Mouse (Mus musculus) layer of hippocampus, adult 9-11 months (tissue): ENCODE data around the gene Nos1ap.

ENCODE experiments used
- DNase-seq: peaks from one replicate; pipeline ENCODE4 v3.0.0; 2022

Nos1ap gene

DNA sequence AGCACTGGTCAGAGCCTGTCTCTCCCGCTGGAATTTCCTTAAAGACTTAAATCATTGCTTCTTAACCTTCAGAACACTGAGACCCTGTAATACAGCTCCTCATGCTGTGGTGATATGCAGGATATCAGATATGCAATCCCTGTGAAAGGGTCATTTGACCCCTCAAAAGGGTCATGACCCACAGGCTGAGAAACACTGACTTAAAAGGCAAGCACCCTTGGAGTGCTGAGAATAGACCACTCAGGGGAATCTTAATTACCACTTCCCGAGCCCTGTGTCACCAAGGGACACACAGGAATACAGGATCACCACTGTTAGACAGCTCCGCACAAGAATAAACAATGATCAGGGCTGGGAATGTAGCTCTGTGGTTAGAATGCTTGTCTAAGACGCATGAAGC lies 91.0 kb downstream of the Nos1ap start:
- no peak for DNase-seq

DNA sequence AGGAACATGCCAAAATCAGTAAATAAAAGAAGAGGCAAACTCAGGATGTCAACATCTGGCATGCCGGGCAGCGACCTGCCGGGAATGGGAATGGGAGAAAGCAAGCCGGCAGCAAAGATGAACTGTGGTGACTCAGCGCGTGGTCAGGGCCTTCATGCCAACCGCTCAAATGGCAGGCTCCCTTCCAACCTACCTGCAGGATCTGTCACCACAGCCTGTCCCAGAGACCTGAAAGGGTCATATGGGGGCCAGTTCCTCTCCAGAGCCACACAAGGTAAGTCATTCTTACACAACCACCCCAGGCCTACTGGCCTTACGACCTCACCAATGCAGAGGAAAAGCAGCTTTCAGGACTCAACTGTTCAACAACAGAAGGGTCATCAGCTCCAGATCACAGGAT lies 93.4 kb downstream of the Nos1ap start:
- DNase-seq = no peak

DNA sequence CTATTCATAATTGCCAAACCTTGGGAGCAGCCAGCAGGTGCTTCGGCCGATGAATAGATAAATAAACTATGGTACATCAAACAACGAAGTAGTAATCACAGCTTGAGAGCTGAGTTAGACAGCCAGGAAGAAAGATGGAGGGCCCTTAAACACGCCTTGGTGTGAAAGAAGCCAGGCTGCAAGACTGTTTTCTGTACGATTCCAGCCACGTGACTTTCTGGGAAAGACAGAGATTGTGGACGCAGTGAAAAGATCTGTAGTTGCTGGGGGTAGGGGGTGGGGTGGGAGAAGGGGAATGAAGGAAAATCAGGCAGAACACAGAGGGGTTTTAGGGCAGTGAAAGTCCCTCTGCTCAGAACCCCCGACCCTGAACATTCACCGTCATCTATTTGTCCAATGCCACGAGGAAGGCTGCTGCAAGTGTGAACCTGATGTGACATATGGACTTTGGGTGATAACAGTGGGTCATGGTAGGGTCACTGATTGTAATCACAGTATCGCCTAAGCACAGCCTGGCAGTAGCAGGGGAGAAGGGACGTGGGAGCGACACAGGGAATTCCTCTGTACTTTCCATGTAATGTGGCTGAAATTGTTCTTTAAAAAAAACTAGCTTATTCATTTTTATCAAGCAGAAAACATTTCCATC lies 94.0 kb downstream of the Nos1ap start:
- no peak for DNase-seq

DNA sequence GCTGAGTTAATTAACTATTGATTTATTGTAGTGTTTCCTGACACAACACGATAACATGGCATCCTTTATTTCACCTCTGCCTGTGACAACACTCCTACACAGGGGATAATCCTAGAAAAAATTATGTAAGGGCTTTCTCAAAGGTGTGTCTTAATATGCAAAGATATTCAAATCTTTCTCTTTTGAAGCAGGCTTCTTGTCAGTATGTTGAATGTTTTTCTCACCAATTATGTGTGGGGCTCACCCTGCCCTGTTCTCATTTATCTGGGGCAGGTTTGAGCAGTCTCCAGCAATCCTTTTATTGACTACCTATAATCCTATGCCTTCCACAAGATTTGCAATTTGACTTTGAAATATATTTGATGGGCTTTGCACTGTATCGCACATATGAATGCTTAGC lies 97.1 kb downstream of the Nos1ap start:
- no peak for DNase-seq

DNA sequence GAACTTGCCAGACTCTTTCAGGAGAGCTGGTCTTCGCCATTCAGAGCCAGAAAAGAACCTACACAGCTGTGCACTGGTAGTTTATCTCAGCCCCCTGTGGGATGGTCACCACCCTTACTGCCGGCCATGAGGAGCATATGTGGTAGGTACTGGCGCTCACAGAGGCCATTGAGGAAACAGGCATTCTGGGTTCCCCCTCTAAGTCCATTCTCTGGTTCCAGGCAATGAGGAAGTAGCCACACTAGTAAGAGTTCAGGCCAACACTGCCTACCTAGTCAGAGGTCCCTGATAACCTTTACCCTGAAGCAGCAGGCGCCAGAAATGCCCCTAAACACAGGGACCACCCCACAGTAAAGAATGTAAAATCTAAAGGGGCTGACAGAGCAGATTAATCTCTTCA lies 97.6 kb downstream of the Nos1ap start:
- no peak for DNase-seq

DNA sequence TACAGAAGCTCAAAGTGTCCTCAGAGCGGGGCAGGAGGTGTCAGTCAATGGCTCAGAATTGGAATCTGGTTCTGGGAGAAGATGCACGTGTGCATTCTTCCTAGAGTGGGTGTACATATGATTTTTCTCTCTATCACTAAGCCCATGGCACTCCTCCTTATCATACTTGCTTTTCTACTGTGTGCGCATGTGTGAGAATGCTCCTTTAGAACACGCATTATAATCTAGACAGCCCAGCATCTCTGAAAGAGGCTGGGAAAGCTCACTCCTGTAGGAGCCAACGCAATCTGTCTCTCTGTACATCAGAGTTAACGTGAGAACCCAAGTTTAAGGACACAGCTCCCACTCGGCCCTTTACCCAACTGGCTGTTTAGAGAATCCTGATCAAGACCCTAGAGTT lies 99.7 kb downstream of the Nos1ap start:
- DNase-seq = no peak

DNA sequence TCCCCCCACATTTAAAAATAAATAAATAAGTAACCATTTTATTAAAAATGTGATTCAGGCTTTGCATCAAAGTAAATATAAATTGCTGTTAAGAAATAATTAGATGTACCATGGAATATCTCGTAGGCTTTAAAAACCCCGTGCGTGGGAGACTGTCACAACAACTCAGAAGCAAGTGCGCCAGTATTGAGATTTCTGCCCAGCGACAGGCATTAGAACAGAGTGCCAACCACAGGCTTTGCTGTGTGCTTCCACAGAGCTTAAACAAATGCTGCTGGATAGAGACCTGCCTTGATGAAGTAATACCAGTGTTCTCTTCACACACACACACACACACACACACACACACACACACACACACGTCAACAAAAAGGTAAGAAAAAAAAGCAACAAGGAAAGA lies 100.2 kb downstream of the Nos1ap start:
- peak; percentile 74 for DNase-seq

DNA sequence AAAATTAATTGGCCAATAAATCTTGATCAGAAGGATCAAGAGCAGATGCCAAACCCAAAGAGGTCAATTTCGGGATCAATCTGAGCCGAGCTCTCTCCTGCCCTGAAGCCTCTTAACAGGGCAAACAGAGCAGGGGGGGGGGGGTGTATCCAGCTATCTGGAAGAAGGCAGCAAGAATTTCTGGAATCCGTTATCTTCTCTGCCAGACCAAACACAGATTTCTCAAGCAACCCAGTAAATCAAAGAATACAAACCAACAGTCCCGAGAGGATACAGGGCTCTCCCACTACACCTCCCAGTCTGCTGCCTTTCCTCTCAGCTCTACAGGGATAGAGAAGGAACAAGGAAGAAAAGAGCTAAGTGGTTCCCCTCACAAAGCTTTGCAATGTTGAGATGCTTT lies 104.5 kb downstream of the Nos1ap start:
- no peak for DNase-seq

DNA sequence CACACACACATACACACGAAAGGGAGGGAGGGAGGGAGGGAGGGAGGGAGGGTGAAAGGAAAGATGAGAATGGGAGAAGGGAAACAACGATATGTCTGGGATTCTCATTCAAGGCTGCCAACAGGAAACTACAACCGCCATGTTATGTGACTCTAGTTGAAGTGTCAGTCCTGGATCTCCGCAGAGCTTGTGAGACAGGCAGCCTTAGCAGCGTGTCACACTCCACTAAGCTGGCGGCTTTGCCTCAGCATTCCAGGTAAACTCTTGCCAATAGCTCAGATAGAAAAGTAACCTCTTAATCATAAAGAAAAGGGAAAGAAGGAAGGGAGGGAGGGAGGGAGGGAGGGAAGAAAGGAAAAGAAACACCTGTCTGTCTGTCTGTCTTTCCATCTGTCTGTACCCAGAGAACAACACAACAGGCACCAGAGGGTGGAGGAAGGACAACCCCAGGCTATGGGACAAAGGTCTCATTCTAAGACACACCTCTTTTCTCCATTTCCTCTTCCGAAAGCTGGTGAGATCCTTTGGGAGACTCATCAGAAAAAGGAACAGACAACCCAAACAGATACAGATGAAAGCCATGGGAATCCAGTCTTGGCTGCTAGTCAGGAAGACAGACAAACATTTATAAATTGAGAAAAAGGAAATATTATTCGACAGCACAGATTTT lies 107.3 kb downstream of the Nos1ap start:
- no peak for DNase-seq

DNA sequence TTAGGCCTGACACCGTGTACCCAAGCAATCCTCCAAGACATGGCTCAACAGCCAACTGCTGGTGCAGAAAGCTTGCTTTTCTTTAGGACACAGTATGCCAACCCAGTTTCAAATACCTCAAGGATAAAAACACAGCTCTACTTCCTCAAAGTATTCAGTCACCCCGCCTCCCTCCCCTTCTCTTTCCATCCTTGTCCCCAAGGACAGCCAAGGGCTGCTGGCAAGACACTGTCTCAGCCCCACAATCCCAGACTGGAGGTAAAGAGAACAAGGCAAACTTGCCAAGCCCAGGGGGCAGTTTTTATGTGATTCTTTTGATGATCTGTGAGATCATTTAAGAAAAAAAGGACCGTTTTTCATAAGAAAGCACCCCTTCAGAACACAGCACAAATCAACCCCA lies 108.6 kb downstream of the Nos1ap start:
- no peak for DNase-seq

DNA sequence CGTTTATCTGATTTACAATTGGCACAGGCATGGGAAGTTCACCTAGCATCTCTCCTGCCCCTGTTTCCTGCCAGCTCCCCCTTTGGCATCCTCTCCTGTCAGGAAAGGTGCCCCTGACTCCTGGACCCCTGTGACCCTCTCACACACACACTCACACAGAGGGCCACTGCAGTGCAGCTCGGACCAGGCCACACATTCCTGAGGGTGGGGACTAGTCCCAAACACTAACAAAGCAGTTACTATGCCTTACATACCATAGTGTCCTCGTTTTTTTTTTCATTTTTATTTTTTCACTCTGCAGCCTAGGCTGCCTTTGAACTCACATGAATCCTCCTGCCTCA lies 110.2 kb downstream of the Nos1ap start:
- DNase-seq = no peak

DNA sequence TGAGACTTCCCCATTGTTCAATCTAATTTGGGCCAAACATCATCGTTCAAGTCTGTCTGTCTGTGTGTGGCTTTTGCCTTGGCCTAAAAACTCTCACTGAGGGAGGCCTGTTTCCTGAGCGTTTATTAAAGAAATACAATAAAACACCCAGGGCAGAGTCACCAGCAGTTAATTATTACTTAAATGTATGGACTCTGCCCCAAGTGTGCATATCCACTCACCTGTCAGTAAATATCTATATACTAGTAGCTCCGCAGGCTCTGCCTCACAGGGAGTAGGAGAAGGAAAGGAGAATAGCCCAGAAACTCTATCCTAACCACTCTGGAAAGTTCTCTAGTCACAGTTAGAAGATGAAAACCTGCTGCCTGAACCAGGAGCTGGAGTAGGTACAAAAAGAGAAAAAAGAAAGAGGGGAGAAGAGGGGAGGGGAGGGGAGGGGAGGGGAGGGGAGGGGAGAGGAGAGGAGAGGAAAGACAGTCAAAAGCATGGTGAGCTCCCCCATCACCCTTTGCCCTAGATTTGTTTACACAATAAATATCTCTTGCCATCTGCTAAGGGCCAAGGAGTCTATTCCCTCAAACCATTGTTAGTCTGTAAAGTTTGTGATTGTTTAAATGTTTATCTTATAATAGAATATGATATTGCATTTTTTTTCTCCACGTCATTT lies 110.7 kb downstream of the Nos1ap start:
- no peak for DNase-seq

DNA sequence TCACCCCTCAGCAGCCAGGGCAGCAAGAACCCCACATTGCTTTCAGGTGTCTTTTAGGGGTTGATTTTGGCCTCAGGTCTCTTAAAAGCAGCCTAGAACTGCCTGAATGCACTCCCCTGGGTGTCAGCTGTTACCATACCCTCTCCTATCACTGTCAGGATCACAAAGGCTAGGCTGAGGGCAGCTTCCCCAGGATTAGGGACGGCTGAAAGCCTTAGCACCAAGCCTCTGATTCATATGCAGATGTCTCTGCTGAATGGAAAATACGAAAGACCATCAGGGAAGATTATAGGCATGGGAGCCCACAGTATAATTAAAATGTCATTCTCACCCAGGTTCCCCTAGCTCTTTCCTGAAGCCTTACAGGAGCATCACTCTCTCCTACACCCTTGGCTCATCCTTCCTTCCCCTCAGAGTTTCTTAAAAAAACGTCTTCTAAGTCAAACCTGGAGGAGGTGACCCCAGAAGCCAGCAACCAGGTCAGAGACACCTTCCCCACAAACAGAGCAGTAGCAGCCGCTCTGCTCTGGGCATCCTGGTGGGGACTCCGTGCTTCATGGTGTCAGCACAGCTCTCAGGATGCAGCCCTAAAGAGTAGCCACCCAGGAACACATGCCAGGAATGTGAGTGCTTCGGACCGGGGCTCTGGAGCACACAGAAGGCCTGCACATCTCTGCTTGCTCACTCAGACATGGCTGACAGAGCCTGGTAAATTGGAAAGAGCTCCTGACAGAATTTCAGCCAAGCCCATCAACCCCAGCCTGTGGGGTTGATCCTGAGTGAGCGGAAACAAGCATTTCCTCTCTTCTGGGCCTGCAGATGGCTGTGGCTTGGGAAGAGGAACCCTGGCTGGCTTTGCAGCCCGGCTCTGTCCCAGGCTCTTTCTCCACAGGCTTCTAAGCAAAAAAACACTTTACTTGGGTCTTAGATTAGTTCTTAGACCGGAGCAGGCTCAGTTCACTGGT lies 111.7 kb downstream of the Nos1ap start:
- peak; percentile 50 for DNase-seq

DNA sequence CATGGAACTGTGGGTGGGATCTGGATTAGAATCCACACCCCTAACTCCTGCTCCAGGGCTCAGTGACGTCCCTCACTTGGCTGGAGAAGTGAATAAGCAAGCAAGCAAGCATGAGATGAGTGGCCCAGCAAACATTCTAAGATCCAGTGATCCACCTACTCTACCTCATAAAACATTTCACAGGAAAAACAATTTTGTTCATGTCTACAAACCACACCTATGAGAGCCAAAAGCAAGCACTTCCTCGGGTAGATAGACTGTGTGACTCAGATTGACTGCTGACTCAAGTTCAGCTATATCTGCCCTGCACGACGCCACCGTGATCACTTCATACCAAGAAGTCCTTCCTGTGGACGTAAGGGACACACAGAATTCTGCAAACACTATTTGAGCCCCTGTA lies 116.2 kb downstream of the Nos1ap start:
- no peak for DNase-seq

DNA sequence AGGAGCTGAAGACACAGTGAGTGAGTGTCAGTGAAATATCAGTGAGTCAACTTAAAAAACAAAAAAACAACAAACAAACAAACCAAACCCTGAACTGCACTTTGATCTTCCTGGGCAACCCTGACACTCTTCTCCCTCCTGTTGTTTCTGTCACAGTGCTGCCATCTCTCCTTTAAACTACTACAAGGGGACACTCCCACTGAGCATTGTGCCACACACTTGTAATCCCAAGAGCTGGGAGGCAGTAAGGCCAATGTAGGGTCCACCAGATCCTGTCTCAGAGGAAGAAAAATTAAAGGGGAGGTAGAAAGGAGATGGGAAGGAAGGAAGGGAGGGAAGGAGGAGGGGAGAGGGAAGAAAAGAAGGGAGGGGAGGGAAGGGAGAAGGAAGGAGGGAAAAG lies 116.8 kb downstream of the Nos1ap start:
- no peak for DNase-seq

DNA sequence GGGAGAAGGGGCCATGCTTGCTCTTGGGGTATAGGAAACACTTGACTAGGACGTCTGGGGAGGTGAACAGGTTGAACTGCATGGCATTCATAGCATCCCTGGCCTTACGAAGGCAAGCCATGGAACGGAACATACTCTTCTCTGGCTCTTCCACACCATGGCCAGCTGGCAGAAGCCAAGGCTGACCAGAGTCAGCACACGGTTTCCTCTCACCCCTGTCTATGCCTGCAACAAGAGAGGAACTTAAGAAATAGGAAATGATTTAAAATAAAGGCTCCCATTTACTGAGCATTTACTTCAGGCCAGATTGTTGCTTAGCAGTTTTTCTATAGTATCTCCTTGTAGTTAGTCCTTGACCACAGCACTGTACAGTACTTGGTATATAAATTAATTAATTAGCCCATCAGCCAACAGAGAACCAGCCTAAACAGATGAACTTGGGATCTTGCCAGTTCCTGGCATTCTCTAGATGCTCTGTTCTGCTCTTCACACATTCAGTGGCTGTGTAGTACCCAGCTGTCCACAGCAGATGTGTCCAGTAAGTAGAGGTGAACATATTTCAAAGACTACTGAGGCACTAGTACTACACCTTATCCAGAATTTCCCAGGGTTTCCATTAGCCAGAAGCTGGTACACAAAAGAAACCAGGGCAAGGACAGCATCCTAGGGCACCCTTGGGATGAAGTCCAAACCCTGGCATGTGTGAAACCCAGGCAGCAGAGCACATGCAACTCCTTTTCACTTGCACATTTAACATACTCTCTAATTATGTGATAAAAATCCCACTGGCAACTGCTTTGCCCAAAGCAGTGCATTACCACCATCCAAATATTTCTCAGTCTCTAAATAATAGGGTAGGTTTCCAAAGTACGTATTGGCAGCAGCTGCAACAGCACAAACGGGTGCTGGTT lies 123.3 kb downstream of the Nos1ap start:
- DNase-seq = peak; percentile 45

DNA sequence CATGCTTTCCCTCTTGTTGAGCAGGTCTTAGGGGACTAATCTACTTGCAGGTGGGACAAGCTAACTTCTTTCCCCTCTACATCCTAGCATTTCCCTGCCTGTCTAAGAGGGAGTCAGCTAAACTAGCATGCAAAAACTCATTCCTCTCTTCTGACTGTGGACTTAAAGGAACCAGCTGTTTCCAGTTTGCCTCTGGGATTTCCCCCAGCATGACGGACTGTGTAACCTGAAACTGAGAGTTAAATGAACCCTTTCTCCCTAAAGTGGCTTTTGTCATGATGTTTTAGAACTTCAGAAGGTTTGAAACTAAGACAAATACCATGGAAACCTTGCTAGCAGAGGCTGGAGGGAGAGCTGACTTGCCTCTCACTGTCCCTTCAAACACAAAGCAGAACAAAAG lies 127.5 kb downstream of the Nos1ap start:
- DNase-seq = no peak

DNA sequence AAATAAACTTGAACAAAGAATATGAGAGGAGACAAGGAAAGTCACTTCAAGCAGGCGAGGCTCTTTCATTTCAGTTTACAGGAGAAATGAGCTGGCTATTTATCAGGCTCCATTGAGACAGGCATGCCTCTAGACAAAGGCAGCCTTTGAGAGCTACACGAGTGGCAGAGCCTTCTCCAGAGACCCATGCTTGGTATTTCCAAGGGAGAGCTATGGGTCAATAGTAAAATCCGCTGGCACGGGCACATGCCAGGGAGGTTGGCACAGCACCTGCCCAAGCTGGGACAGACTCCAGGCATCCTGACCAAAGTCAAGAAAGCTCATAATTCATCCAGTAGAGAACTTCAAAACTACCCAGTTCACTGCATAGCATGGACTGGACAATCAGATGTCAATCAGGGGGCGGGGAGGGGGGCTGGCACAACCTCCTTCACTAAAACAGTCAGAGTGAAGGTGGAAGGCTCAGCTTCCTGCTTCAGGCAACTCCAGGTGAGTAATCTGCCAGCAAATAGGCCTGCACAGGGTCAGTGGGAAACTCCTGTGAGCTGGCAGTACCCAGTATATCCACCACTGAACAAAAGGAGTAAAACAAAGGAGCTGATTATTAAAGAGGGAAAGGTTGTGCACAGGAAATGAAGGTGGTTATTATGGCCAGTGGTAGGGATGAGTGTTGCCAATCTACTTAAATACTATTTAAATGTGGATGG lies 129.6 kb downstream of the Nos1ap start:
- DNase-seq = peak; percentile 36

DNA sequence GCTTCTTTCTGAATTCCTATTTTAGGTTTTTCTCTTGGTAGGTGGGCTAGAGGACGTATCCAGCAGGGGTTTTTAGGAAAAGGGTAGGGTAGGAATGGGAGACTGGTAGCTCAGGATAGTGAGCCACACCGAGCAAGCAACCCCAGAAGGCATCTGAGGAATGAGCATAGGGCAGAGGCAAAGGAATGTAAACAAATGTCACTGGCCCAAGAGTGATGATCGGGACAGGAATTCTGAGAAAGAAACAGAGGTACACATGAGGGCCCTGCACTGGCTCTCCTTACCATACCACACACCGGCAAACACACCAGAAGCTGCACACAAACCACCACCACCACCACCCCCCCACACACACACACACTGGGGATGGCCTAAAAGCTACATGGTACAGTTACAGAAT lies 132.0 kb downstream of the Nos1ap start:
- no peak for DNase-seq

DNA sequence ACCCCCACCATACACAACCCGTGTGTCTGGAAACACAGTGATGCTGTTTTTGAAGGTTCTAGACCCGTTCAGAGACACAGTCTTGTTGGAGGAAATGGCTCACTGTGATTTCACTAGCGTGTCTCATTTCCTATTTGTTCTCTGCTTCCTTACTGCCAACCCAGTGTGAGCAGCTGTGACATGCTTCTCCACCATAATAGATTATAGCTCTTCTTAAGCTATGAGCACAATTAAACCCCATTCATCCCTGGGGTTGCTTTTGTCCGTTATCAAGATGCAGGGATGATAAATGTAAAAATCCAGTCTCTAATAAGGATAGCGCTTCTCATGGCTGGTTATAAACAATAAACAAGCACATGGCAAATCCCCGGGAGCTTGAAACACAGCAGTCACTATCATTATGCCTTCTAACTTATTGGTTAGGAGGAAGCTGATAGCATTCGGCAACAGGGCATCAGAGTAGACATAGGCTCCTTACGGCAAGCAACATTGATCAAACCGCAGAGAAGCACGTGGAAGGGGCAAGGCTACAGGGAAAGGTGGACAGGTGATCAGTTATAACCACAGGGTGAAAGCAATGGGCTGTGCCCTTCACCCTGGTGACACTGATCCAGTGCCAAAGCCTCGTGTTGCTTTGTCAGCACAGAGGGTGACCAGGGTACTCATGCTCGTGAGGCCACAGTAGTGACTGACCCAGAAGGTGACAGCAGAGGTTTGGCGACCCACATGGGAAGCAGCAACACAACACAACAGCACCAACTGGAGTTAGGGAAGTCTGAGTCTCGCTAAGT lies 133.6 kb downstream of the Nos1ap start:
- no peak for DNase-seq

DNA sequence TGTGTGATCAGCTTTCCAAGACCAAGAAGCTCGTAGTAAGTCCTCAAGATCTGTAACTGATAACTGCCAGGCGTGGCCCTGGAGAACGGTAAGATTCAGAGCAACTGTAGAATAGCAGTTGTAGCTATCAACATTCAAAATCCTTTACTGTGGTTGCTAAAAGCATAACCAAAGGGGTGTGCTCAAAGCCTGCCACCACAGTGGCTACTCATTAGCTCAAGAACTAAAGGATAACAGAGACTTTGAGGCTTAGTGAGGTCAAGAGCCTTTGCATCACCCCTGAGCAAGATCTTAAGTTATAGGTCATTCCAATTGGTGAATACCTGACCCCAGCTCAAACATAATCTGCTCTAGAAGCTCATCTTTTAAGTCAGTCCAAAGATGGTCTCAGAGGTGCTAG lies 134.3 kb downstream of the Nos1ap start:
- DNase-seq = no peak
